Mouse (Mus musculus): ENCODE measurements around the gene Vmn1r107. TPM values are rescaled to one million over a fixed set of nuclear protein-coding genes. Genes with fewer than 3 reads are reported as not detected.
"Not testable (repeated sequence)": the region's sequence is repeated elsewhere in the genome, so short reads cannot be mapped to it uniquely, and the experiment has no call there.

The Vmn1r107 gene
- not detected in 2 replicates for polyA plus RNA-seq (2016; fragmentation: Nextera tagmentation; extraction: Ambion mirVana)

DNA sequence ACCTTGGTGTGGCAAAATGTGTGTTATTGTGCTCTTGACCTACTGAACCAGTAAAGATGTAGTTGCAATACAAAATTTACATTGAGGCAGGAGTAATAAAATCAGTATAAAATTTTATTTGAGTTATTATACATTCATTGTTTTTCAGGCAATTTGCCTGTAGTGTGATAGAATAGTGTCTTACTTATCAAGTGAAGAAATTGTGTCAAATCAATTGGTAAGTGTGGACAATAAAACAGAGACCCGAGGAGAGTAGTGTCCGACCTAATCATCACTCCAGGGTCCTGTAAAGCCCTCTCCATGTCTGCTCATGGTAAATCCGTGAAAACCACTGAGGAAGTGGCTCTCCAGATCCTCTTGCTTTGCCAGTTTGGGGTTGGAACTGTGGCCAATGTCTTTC, at the start of gene Vmn1r107:
TSS of gene Vmn1r107 (plus strand) at position 301 of the 400 bp plus-strand sequence.
- H3K4me1 ChIP-seq (replicated peaks); H3K27me3 ChIP-seq (replicated peaks); H3K36me3 ChIP-seq; H3K4me2 ChIP-seq; ATAC-seq (ENCODE audit: insufficient number of reproducible peaks, low FRiP score); H3K27ac ChIP-seq (ENCODE audit: poor library complexity, severe bottlenecking); H3K4me3 ChIP-seq; H3K9ac ChIP-seq; H3K9me3 ChIP-seq (replicated peaks): not testable (repeated sequence)
- no CpG with 5 or more reads among the region's 3 CpGs for WGBS

DNA sequence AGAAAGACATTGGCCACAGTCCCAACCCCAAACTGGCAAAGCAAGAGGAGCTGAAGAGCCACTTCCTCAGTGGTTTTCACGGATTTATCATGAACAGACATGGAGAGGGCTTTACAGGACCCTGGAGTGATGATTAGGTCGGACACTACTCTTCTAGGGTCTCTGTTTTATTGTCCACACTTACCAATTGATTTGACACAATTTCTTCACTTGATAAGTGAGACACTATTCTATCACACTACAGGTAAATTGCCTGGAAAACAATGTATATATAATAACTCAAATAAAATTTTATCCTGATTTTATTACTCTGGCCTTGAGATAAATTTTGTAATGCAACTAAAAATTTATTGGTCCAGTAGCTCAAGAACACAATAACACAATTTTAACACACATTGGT, 34.4 kb downstream of the Vmn1r107 start, which contains the start of gene Vmn1r111:
TSS of gene Vmn1r111 (minus strand) at position 101 of the 400 bp plus-strand sequence.
- H3K27ac ChIP-seq (ENCODE audit: poor library complexity, severe bottlenecking); H3K9me3 ChIP-seq (replicated peaks); H3K36me3 ChIP-seq; H3K4me1 ChIP-seq (replicated peaks); H3K4me2 ChIP-seq; ATAC-seq (ENCODE audit: insufficient number of reproducible peaks, low FRiP score); H3K9ac ChIP-seq; H3K4me3 ChIP-seq; H3K27me3 ChIP-seq (replicated peaks): not testable (repeated sequence)
- no CpG with 5 or more reads among the region's 2 CpGs for WGBS

Other genes with a start within 250 kb of the Vmn1r107 start
- not detected in 2 replicates for gene Vmn1r101, start 226.3 kb upstream of the Vmn1r107 start, polyA plus RNA-seq (2016; fragmentation: Nextera tagmentation; extraction: Ambion mirVana)
- not detected in 2 replicates for gene Gm10670, start 194.0 kb upstream of the Vmn1r107 start, polyA plus RNA-seq (2016; fragmentation: Nextera tagmentation; extraction: Ambion mirVana)
- gene Vmn1r103, start 158.4 kb upstream of the Vmn1r107 start, polyA plus RNA-seq (2016; fragmentation: Nextera tagmentation; extraction: Ambion mirVana), result not detected in 2 replicates
- not detected in 2 replicates for gene Vmn1r104, start 135.1 kb upstream of the Vmn1r107 start, polyA plus RNA-seq (2016; fragmentation: Nextera tagmentation; extraction: Ambion mirVana)
- not detected in 2 replicates for gene Gm5726, start 123.2 kb upstream of the Vmn1r107 start, polyA plus RNA-seq (2016; fragmentation: Nextera tagmentation; extraction: Ambion mirVana)
- gene Gm4141, start 92.7 kb upstream of the Vmn1r107 start, polyA plus RNA-seq (2016; fragmentation: Nextera tagmentation; extraction: Ambion mirVana), result not detected in 2 replicates
- not detected in 2 replicates for gene Gm4513, start 69.9 kb upstream of the Vmn1r107 start, polyA plus RNA-seq (2016; fragmentation: Nextera tagmentation; extraction: Ambion mirVana)
- gene Vmn1r111, start 34.3 kb downstream of the Vmn1r107 start, polyA plus RNA-seq (2016; fragmentation: Nextera tagmentation; extraction: Ambion mirVana), result not detected in 2 replicates
- gene Gm10668, start 61.7 kb downstream of the Vmn1r107 start, polyA plus RNA-seq (2016; fragmentation: Nextera tagmentation; extraction: Ambion mirVana), result not detected in 2 replicates
- not detected in 2 replicates for gene Vmn1r112, start 102.3 kb downstream of the Vmn1r107 start, polyA plus RNA-seq (2016; fragmentation: Nextera tagmentation; extraction: Ambion mirVana)
- gene Vmn1r113, start 118.4 kb downstream of the Vmn1r107 start, polyA plus RNA-seq (2016; fragmentation: Nextera tagmentation; extraction: Ambion mirVana), result not detected in 2 replicates
- gene Vmn1r114, start 143.3 kb downstream of the Vmn1r107 start, polyA plus RNA-seq (2016; fragmentation: Nextera tagmentation; extraction: Ambion mirVana), result not detected in 2 replicates
- gene Vmn1r115, start 176.1 kb downstream of the Vmn1r107 start, polyA plus RNA-seq (2016; fragmentation: Nextera tagmentation; extraction: Ambion mirVana), result not detected in 2 replicates
- not detected in 2 replicates for gene Vmn1r116, start 203.3 kb downstream of the Vmn1r107 start, polyA plus RNA-seq (2016; fragmentation: Nextera tagmentation; extraction: Ambion mirVana)
- gene Vmn1r117, start 215.2 kb downstream of the Vmn1r107 start, polyA plus RNA-seq (2016; fragmentation: Nextera tagmentation; extraction: Ambion mirVana), result not detected in 2 replicates
- gene Vmn1r118, start 243.4 kb downstream of the Vmn1r107 start, polyA plus RNA-seq (2016; fragmentation: Nextera tagmentation; extraction: Ambion mirVana), result not detected in 2 replicates